Mouse (Mus musculus): ENCODE measurements around the gene Slc1a7.

DNA sequence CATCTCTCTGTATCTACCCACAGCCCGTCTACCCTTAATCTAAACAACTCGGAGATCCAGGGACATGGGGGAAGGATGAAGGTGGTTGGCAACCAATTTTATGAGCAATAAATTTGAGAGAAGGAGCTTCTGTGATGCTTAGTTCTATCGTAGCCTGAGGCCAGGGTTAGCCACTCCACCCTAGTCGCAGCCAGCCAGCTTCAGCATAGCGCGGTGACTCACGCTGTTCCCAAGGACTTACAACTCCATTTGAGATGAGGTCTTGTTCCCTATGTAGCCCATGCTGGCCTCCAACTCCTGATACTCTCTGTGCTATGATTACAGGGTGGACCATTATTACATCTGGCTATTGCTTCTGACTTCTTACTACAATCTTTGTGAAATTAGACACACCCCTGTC, 25.4 kb upstream of the Slc1a7 start:
- no peak for TF ChIP-seq CTCF (IDR thresholded peaks at IDR 0.05; ENCODE audit: control insufficient read depth, insufficient read depth, low read length)
- no peak for TF ChIP-seq POLR2A (IDR thresholded peaks at IDR 0.05; ENCODE audit: borderline replicate concordance, control insufficient read depth, low read depth, low read length)
